Mouse (Mus musculus) midbrain, embryonic 14.5 days (tissue): Measurements from ENCODE around the gene Gpc1. TPM values are rescaled to one million over a fixed set of nuclear protein-coding genes. Genes with fewer than 3 reads are reported as not detected.
A peak's percentile ranks its signal among the peaks of the same experiment; 100 is the strongest.

Experiments
- ATAC-seq: fragments of 200-750 bp; cut with Nextera tagmentation; 2 replicates; pipeline ENCODE4 v1.8.0; 2017; ENCODE audit warnings: moderate number of reproducible peaks, moderate library complexity; ENCODE audit not compliant: low FRiP score, low TSS enrichment
- DNase-seq: peaks from one replicate; pipeline ENCODE4 v3.0.0-alpha.2; 2015
- H3K27ac ChIP-seq: fragments of 300-500 bp; sonication (generic); replicated peaks from 2 replicates; pipeline ENCODE4 v1.5.1; 2014; ENCODE audit warnings: mild to moderate bottlenecking, low read depth, low read length, moderate library complexity
- H3K27me3 ChIP-seq: fragments of 300-500 bp; sonication (generic); 2 replicates; pipeline ENCODE4 v1.6.1; 2014; ENCODE audit warnings: low read length, control low read depth, mixed read lengths; ENCODE audit not compliant: control insufficient read depth, insufficient read depth
- H3K36me3 ChIP-seq: fragments of 300-500 bp; sonication (generic); 2 replicates; pipeline ENCODE4 v1.6.1; 2014; ENCODE audit warnings: low read length, control low read depth; ENCODE audit not compliant: control insufficient read depth, insufficient read depth
- H3K4me1 ChIP-seq: fragments of 300-500 bp; sonication (generic); 2 replicates; pipeline ENCODE4 v1.6.1; 2014; ENCODE audit warnings: mild to moderate bottlenecking, antibody characterized with exemption, low read length, control low read depth; ENCODE audit not compliant: control insufficient read depth, insufficient read depth
- H3K4me2 ChIP-seq: fragments of 300-500 bp; sonication (generic); 2 replicates; pipeline ENCODE4 v1.6.1; 2014; ENCODE audit warnings: mild to moderate bottlenecking, low read length, moderate library complexity
- H3K4me3 ChIP-seq: fragments of 300-500 bp; sonication (generic); replicated peaks from 2 replicates; pipeline ENCODE4 v1.5.1; 2014; ENCODE audit warnings: low read depth, low read length
- H3K9ac ChIP-seq: fragments of 300-500 bp; sonication (generic); replicated peaks from 2 replicates; pipeline ENCODE4 v1.6.1; 2014; ENCODE audit warnings: mild to moderate bottlenecking, low read length, moderate library complexity
- H3K9me3 ChIP-seq: fragments of 300-500 bp; sonication (generic); 2 replicates; pipeline ENCODE4 v1.6.1; 2016; ENCODE audit warnings: low read length, control low read depth, mixed read lengths; ENCODE audit not compliant: control insufficient read depth
- WGBS: fragments of 180-500 bp; shearing (Covaris S2); extraction: QIAGEN DNeasy Blood & Tissue Kit; methylation state at CpG from one replicate; pipeline ENCODE4 v1.1.7; 2014; 5-methylcytosine and 5-hydroxymethylcytosine counted together
- microRNA counts: library from miRNA; unstranded; fragments of <30 nt; microRNA quantifications from one replicate; lab custom pipeline; 2016
- microRNA-seq: library from miRNA; unstranded; fragments of <30 nt; microRNA quantifications from one replicate; pipeline ENCODE4, GENCODE M21; 2016
- polyA plus RNA-seq: library from polyadenylated mRNA; unstranded; fragments of >200 nt; fragmentation: Nextera tagmentation; extraction: Ambion mirVana; gene quantifications from 2 replicates; pipeline ENCODE4 v1.2.1, GENCODE M21; 2014

Gene Gpc1
- polyA plus RNA-seq, 1 experiment from 2014 or later: 64.8 TPM

DNA sequence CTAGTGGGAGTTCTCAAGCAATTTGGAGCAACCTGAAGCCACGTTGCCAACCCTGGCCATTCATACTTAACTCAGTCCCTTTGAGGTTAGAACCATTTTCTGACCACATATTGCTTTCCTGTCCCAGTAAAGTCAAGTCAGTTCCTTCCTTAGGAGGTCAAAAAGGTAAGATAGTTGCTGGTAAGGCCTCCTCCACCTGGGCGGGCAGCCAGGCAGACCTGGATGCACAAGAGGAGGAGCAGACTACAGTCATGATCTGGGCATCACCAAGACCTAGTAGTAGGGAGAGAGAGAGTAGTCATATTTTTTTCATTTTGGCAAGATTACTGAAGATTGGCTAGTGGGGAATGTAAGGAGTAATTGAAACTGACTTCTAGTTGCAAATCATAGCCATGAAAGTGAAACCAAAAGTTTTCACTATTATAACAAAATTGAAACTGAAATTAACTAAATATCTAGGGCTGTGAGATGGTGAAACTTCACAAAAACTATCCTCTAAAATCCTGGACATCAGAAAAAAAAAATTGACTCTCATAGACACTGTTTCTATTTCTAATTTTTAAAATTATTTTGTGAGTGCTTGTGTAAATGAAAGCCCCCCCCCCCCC, 74.4 kb downstream of the Gpc1 start:
- ATAC-seq (no peak), DNase-seq (no peak)
- 0 out of 2 replicates have a peak, but pooled peaks cover 5% of the 10 kb centered on the region for H3K27me3 ChIP-seq
- H3K36me3 ChIP-seq: no peaks in the 10 kb centered on the region
- peaks cover 26% of the 10 kb centered on the region for H3K4me1 ChIP-seq
- H3K9me3 ChIP-seq: no peaks in the 10 kb centered on the region
- H3K4me3 ChIP-seq: no peak overlapping the region
- no peak overlapping the region for H3K27ac ChIP-seq
- H3K9ac ChIP-seq: no peak overlapping the region
- 96% methylated on average over 2 of the region's 2 CpGs for WGBS
- H3K4me2 ChIP-seq: no peak overlapping the region

DNA sequence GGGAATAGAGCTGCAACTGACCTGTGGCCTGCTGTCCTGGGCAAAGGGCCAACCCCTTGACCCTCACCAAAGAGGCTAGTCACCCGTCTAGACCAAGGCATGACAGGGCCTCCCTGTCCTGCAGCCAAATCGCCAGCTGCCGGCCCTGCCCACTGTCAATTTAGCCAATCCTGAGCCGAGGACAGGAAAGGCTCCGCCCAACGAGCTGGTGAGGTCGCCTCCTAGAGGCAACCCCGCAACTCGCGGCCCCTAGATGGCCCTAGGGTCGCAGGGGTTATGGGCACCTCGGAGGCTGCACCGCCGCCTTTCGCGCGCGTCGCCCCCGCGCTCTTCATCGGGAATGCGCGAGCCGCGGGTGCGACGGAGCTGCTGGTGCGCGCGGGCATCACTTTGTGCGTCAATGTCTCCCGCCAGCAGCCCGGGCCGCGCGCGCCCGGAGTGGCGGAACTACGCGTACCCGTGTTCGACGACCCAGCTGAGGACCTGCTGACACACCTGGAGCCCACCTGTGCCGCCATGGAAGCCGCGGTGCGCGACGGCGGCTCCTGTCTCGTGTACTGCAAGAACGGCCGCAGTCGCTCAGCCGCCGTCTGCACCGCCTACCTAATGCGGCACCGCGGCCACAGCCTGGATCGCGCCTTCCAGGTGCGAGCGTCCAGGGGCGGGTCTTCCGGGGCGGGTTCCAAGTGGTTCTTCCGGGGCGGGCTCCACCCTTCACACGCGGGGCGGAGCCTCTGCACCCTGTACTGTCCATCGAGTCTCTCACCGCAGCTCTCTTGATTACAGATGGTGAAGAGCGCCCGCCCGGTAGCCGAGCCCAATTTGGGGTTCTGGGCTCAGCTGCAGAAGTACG, 75.6 kb downstream of the Gpc1 start, which contains the start of gene Dusp28:
Dusp28 (plus strand) TSS at position 203 of the 853 bp plus-strand sequence.
- Histone ChIP-seq H3K4me2 (peak within 1 kb of the TSS; percentile 78), H3K4me1 (peaks cover 33% of the 10 kb centered on the region), H3K27ac (peak within 1 kb of the TSS; percentile 88), H3K36me3 (no peaks in the 10 kb centered on the region), H3K4me3 (peak within 1 kb of the TSS; percentile 69), H3K9ac (peak within 1 kb of the TSS; percentile 68), H3K27me3 (0 out of 2 replicates have a peak, but pooled peaks cover 5% of the 10 kb centered on the region), H3K9me3 (no peaks in the 10 kb centered on the region)
- under 1% methylated on average over 81 of the region's 81 CpGs for WGBS
- peak; percentile 90 for ATAC-seq
- peak; percentile 94 for DNase-seq

DNA sequence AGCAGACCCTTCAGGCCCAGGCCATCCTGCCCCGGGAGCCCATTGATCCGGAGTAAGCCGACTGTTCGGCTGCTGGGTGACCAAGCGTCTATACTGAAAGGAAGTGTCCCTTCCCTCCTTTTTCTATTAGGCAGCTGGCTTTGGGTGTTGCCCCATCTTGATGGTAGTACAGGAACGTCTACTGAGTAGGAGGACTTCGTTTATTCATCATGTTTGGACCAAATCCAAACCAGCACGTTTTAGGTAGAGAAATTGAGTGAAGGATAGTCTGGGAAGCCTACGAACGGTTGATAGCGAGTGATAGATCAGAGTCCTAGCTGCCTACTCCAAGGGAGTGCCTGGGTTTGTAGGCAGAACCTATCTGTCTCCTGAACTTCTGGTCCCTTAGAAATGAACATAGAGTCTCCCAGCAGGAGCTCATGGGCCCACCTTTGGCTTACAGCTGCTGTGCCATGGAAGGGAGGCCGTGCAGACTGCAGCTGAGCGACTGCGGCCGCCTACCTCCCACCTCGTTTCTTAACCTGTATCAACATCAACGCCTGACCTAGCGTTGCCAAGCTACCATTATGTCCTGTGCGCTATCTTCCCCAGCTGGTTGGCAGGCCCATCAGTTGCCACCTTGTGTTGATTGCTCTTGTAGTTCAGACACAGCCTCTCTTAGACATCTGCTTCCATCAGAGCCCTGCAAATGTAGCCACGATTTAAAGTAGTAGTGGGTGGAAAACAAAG, 76.4 kb downstream of the Gpc1 start:
- WGBS: 48% methylated on average over 20 of the region's 20 CpGs
- DNase-seq (no peak), ATAC-seq (no peak)
- H3K4me3 ChIP-seq: peak overlapping the region; percentile 69
- H3K9ac ChIP-seq: peak overlapping the region; percentile 68
- no peaks in the 10 kb centered on the region for H3K36me3 ChIP-seq
- peaks cover 38% of the 10 kb centered on the region for H3K4me1 ChIP-seq
- 0 out of 2 replicates have a peak, but pooled peaks cover 5% of the 10 kb centered on the region for H3K27me3 ChIP-seq
- no peaks in the 10 kb centered on the region for H3K9me3 ChIP-seq
- peak overlapping the region; percentile 88 for H3K27ac ChIP-seq
- H3K4me2 ChIP-seq: peak overlapping the region; percentile 78

DNA sequence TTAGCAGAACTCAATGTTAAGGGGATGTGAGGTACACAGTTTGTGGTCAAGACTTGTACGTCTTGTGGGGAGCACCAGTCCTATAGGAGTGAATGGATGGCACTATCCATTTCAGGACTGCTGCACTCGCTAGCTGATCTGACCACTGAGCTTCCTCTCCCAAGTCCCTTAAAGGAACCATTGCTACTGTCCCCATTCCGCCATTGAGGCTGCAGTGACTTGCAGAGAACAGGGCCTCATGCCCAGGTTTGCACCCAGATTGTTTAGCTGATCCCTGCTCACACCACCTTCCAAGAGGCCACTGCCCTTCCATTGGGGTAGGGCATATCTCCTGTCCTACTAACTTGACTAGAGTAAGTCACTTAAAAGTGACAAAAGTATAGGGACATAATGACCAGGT, 77.2 kb downstream of the Gpc1 start:
- 0 out of 2 replicates have a peak, but pooled peaks cover 5% of the 10 kb centered on the region for H3K27me3 ChIP-seq
- H3K9me3 ChIP-seq: no peaks in the 10 kb centered on the region
- H3K9ac ChIP-seq: no peak overlapping the region
- H3K4me2 ChIP-seq: no peak overlapping the region
- H3K27ac ChIP-seq: no peak overlapping the region
- no peaks in the 10 kb centered on the region for H3K36me3 ChIP-seq
- no peak overlapping the region for H3K4me3 ChIP-seq
- H3K4me1 ChIP-seq: peaks cover 36% of the 10 kb centered on the region
- WGBS: 93% methylated on average over 3 of the region's 3 CpGs
- ATAC-seq (no peak), DNase-seq (no peak)

DNA sequence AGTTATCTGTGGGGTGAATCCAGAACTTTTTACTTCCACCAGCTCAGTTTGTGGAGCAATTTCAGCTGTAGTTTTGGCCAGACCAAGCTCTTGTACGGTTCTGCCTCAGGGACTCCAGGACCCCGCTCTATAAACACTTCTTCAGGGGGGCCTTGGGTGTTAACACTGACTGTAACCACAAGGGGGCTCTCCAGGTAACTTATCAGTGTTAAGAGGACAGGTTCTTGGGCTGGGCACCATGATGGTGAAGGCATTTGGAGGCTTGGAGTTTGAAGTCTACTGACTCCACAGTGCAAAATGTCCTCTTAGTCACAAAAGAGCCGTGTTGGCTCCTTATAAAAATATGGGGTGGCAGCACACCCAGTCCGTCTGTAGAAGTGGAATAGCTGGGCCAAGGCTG, 77.6 kb downstream of the Gpc1 start:
- H3K9ac ChIP-seq: no peak overlapping the region
- ATAC-seq: no peak
- no peak overlapping the region for H3K27ac ChIP-seq
- 67% methylated on average over 4 of the region's 4 CpGs for WGBS
- H3K36me3 ChIP-seq: peaks cover 3% of the 10 kb centered on the region; the same call in 1 of the 2 replicates
- peaks cover 36% of the 10 kb centered on the region for H3K4me1 ChIP-seq
- DNase-seq: peak; percentile 68
- 0 out of 2 replicates have a peak, but pooled peaks cover 5% of the 10 kb centered on the region for H3K27me3 ChIP-seq
- no peak overlapping the region for H3K4me3 ChIP-seq
- H3K9me3 ChIP-seq: no peaks in the 10 kb centered on the region
- no peak overlapping the region for H3K4me2 ChIP-seq

MicroRNA genes within 50 kb of the gene (microRNA counts, 519-probe panel; counts per million panel counts)
- 6,168 counts per million, percentile 77 among the panel's probes with 10 or more counts for microRNA mmu-miR-149 (lab: Ali Mortazavi, UCI)

Small RNA genes within 50 kb of the gene (microRNA-seq; reads per million reads assigned to microRNA genes)
- 18,264 reads per million, percentile 98 among the genes with 10 or more reads in this experiment for gene Mir149

Other genes starting within 250 kb of the Gpc1 start
- gene Olfr1412, start 245.9 kb upstream of the Gpc1 start, polyA plus RNA-seq: not detected in 2 replicates
- not detected in 2 replicates for gene Olfr1411, start 237.2 kb upstream of the Gpc1 start, polyA plus RNA-seq
- not detected in 2 replicates for gene Olfr1410, start 225.9 kb upstream of the Gpc1 start, polyA plus RNA-seq
- gene Olfr12, start 213.9 kb upstream of the Gpc1 start, polyA plus RNA-seq: not detected in 2 replicates
- gene Cops9, start 189.7 kb upstream of the Gpc1 start, polyA plus RNA-seq: 536 and 755 TPM in 2 replicates
- gene Otos, start 182.8 kb upstream of the Gpc1 start, polyA plus RNA-seq: 0.21 and 0.46 TPM in 2 replicates
- gene Ankmy1, start 71.3 kb downstream of the Gpc1 start, polyA plus RNA-seq: 1.6 and 2.6 TPM in 2 replicates
- gene Dusp28, start 75.3 kb downstream of the Gpc1 start, polyA plus RNA-seq: 14.2 and 14.4 TPM in 2 replicates
- 26.8 and 34.9 TPM in 2 replicates for gene Rnpepl1, start 79.1 kb downstream of the Gpc1 start, polyA plus RNA-seq
- gene Capn10, start 102.7 kb downstream of the Gpc1 start, polyA plus RNA-seq: 52.6 and 56.1 TPM in 2 replicates
- 0.16 and 1.3 TPM in 2 replicates for gene Gpr35, start 119.2 kb downstream of the Gpc1 start, polyA plus RNA-seq
- not detected in 2 replicates for gene Aqp12, start 174.7 kb downstream of the Gpc1 start, polyA plus RNA-seq